Mouse (Mus musculus): Measurements from ENCODE around the gene OR5BS1P.

DNA sequence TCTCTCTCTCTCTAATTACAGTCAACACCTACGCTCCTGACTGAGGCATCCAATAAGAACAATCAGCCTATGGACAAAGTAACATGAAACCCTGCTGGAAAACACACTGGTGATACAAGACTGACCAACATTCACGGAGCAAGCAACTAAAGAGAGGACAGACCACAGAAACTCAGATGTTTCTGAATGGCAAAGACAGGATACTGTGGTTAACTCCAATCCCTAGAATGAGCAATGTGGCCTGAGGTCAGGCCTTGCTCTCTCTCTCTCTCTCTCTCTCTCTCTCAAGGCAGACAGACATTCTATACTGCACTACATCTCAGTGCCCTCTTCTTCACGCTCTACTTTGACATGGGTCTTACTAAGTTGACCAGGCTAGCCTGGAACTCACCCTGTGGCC lies 51.5 kb downstream of the OR5BS1P start:
- no peak for TF ChIP-seq CTCF (IDR thresholded peaks at IDR 0.05; ENCODE audit: borderline replicate concordance, insufficient read depth, low read length)
- TF ChIP-seq POLR2A (IDR thresholded peaks at IDR 0.05; ENCODE audit: low read depth, low read length) = no peak
